Mouse (Mus musculus): Measurements from ENCODE around the gene Polr3g. TPM values are rescaled to one million over a fixed set of nuclear protein-coding genes. Genes with fewer than 3 reads are reported as not detected.
"Not testable (repeated sequence)": the region's sequence is repeated elsewhere in the genome, so short reads cannot be mapped to it uniquely, and the experiment has no call there.

Gene Polr3g
- polyA plus RNA-seq (2015; fragmentation: Nextera tagmentation; extraction: Ambion mirVana): 10.4 and 12.9 TPM in 2 replicates

GRCm38 (mm10) chr13:81710775-81711545, at the start of gene Polr3g, which contains the start of gene Mblac2:
TSS of gene Polr3g (minus strand) at chr13:81711013.
TSS of gene Mblac2 (plus strand) at chr13:81711341.
- Histone ChIP-seq H3K9me3 (replicated peaks) (no peaks in the 10 kb centered on the region), H3K4me1 (peaks cover 23% of the 10 kb centered on the region), H3K4me2 (peak within 1 kb of the TSS; percentile 96), H3K4me3 (replicated peaks) (peak within 1 kb of the TSS; percentile 79), H3K36me3 (no peaks in the 10 kb centered on the region), H3K9ac (peak within 1 kb of the TSS; percentile 63), H3K27ac (peak within 1 kb of the TSS; percentile 94), H3K27me3 (no peaks in the 10 kb centered on the region)
- ATAC-seq (replicated peaks; ENCODE audit: low FRiP score): peak; percentile 97
- WGBS: under 1% methylated on average over 61 of the region's 61 CpGs

GRCm38 (mm10) chr13:81760379-81760778, 49.6 kb upstream of the Polr3g start:
- 35% methylated on average over 3 of the region's 3 CpGs for WGBS
- no peak overlapping the region for H3K4me3 ChIP-seq (replicated peaks)
- H3K36me3 ChIP-seq: no peaks in the 10 kb centered on the region
- H3K4me1 ChIP-seq: no peaks in the 10 kb centered on the region
- no peaks in the 10 kb centered on the region for H3K9me3 ChIP-seq (replicated peaks)
- no peak overlapping the region for H3K27ac ChIP-seq
- peak; percentile 64; the same call in 1 of the 2 replicates for ATAC-seq (replicated peaks; ENCODE audit: low FRiP score)
- H3K4me2 ChIP-seq: no peak overlapping the region
- H3K27me3 ChIP-seq: no peaks in the 10 kb centered on the region
- no peak overlapping the region for H3K9ac ChIP-seq

- WGBS: 80% methylated on average over 5 of the region's 5 CpGs
- no peaks in the 10 kb centered on the region for H3K9me3 ChIP-seq (replicated peaks)
- no peak overlapping the region for H3K4me2 ChIP-seq
- no peak overlapping the region for H3K27ac ChIP-seq
- no peaks in the 10 kb centered on the region for H3K36me3 ChIP-seq
- no peak for ATAC-seq (replicated peaks; ENCODE audit: low FRiP score)
- H3K4me1 ChIP-seq: no peaks in the 10 kb centered on the region
- H3K4me3 ChIP-seq (replicated peaks): no peak overlapping the region
- H3K27me3 ChIP-seq: no peaks in the 10 kb centered on the region
- no peak overlapping the region for H3K9ac ChIP-seq
Observed at GRCm38 (mm10) chr13:81757058-81757660, 46.3 kb upstream of the Polr3g start.

GRCm38 (mm10) chr13:81755324-81755723, 44.5 kb upstream of the Polr3g start:
- H3K9ac ChIP-seq: no peak overlapping the region
- ATAC-seq (replicated peaks; ENCODE audit: low FRiP score): no peak
- 92% methylated on average over 1 of the region's 1 CpGs for WGBS
- no peaks in the 10 kb centered on the region for H3K36me3 ChIP-seq
- no peaks in the 10 kb centered on the region for H3K4me1 ChIP-seq
- no peaks in the 10 kb centered on the region for H3K9me3 ChIP-seq (replicated peaks)
- H3K4me3 ChIP-seq (replicated peaks): no peak overlapping the region
- no peak overlapping the region for H3K27ac ChIP-seq
- H3K27me3 ChIP-seq: no peaks in the 10 kb centered on the region
- H3K4me2 ChIP-seq: no peak overlapping the region

GRCm38 (mm10) chr13:81754878-81755277, 44.1 kb upstream of the Polr3g start:
- H3K27me3 ChIP-seq: no peaks in the 10 kb centered on the region
- H3K9me3 ChIP-seq (replicated peaks): no peaks in the 10 kb centered on the region
- H3K27ac ChIP-seq: no peak overlapping the region
- no peaks in the 10 kb centered on the region for H3K4me1 ChIP-seq
- no peak overlapping the region for H3K9ac ChIP-seq
- H3K36me3 ChIP-seq: no peaks in the 10 kb centered on the region
- no peak overlapping the region for H3K4me3 ChIP-seq (replicated peaks)
- H3K4me2 ChIP-seq: no peak overlapping the region
- ATAC-seq (replicated peaks; ENCODE audit: low FRiP score): no peak

- H3K27me3 ChIP-seq: no peaks in the 10 kb centered on the region
- no peak overlapping the region for H3K4me3 ChIP-seq (replicated peaks)
- no peak for ATAC-seq (replicated peaks; ENCODE audit: low FRiP score)
- 50% methylated on average over 2 of the region's 2 CpGs for WGBS
- no peaks in the 10 kb centered on the region for H3K36me3 ChIP-seq
- no peaks in the 10 kb centered on the region for H3K4me1 ChIP-seq
- no peak overlapping the region for H3K4me2 ChIP-seq
- H3K9me3 ChIP-seq (replicated peaks): no peaks in the 10 kb centered on the region
- H3K27ac ChIP-seq: no peak overlapping the region
- no peak overlapping the region for H3K9ac ChIP-seq
Observed at GRCm38 (mm10) chr13:81744092-81744396, 33.2 kb upstream of the Polr3g start.

GRCm38 (mm10) chr13:81743391-81744091, 32.7 kb upstream of the Polr3g start:
- ATAC-seq (replicated peaks; ENCODE audit: low FRiP score): 0 out of 2 replicates have a peak, but pooled peaks have one; percentile 40
- WGBS: 41% methylated on average over 10 of the region's 10 CpGs
- H3K9ac ChIP-seq: no peak overlapping the region
- no peak overlapping the region for H3K4me3 ChIP-seq (replicated peaks)
- no peaks in the 10 kb centered on the region for H3K36me3 ChIP-seq
- no peak overlapping the region for H3K4me2 ChIP-seq
- H3K9me3 ChIP-seq (replicated peaks): no peaks in the 10 kb centered on the region
- no peaks in the 10 kb centered on the region for H3K27me3 ChIP-seq
- H3K27ac ChIP-seq: no peak overlapping the region
- no peaks in the 10 kb centered on the region for H3K4me1 ChIP-seq

GRCm38 (mm10) chr13:81740898-81741297, 30.1 kb upstream of the Polr3g start:
- H3K4me2 ChIP-seq: no peak overlapping the region
- whole genome bisulfite sequencing: 59% methylated on average over 3 of the region's 3 CpGs
- no peaks in the 10 kb centered on the region for H3K9me3 ChIP-seq (replicated peaks)
- H3K9ac ChIP-seq: no peak overlapping the region
- no peaks in the 10 kb centered on the region for H3K36me3 ChIP-seq
- no peak overlapping the region for H3K27ac ChIP-seq
- H3K27me3 ChIP-seq: no peaks in the 10 kb centered on the region
- H3K4me3 ChIP-seq (replicated peaks): no peak overlapping the region
- ATAC-seq (replicated peaks; ENCODE audit: low FRiP score): peak; percentile 54; the same call in 1 of the 2 replicates
- H3K4me1 ChIP-seq: no peaks in the 10 kb centered on the region

- Histone ChIP-seq H3K9ac (no peak overlapping the region), H3K9me3 (replicated peaks) (no peaks in the 10 kb centered on the region), H3K4me3 (replicated peaks) (no peak overlapping the region), H3K4me2 (no peak overlapping the region), H3K27ac (no peak overlapping the region), H3K4me1 (no peaks in the 10 kb centered on the region), H3K27me3 (no peaks in the 10 kb centered on the region), H3K36me3 (no peaks in the 10 kb centered on the region)
- 89% methylated on average over 5 of the region's 5 CpGs for WGBS
- ATAC-seq (replicated peaks; ENCODE audit: low FRiP score): no peak
Observed at GRCm38 (mm10) chr13:81736606-81737005, 25.8 kb upstream of the Polr3g start.

GRCm38 (mm10) chr13:81730362-81730761, 19.5 kb upstream of the Polr3g start:
- no peak for ATAC-seq (replicated peaks; ENCODE audit: low FRiP score)
- Histone ChIP-seq H3K9me3 (replicated peaks) (no peaks in the 10 kb centered on the region), H3K4me2 (no peak overlapping the region), H3K36me3 (no peaks in the 10 kb centered on the region), H3K4me1 (no peaks in the 10 kb centered on the region), H3K4me3 (replicated peaks) (no peak overlapping the region), H3K27ac (no peak overlapping the region), H3K9ac (no peak overlapping the region), H3K27me3 (no peaks in the 10 kb centered on the region)
- WGBS: 92% methylated on average over 1 of the region's 1 CpGs

GRCm38 (mm10) chr13:81729102-81729501, 18.3 kb upstream of the Polr3g start:
- WGBS: 63% methylated on average over 4 of the region's 4 CpGs
- Histone ChIP-seq H3K27me3 (no peaks in the 10 kb centered on the region), H3K36me3 (no peaks in the 10 kb centered on the region), H3K4me3 (replicated peaks) (no peak overlapping the region), H3K9ac (no peak overlapping the region), H3K9me3 (replicated peaks) (no peaks in the 10 kb centered on the region), H3K4me2 (no peak overlapping the region), H3K4me1 (no peaks in the 10 kb centered on the region), H3K27ac (no peak overlapping the region)
- ATAC-seq (replicated peaks; ENCODE audit: low FRiP score): no peak

- not testable (repeated sequence) for H3K36me3 ChIP-seq; H3K9me3 ChIP-seq (replicated peaks); H3K4me1 ChIP-seq; H3K27ac ChIP-seq; H3K9ac ChIP-seq; H3K4me2 ChIP-seq; H3K4me3 ChIP-seq (replicated peaks); H3K27me3 ChIP-seq; ATAC-seq (replicated peaks; ENCODE audit: low FRiP score)
- WGBS: 62% methylated on average over 12 of the region's 12 CpGs
Observed at GRCm38 (mm10) chr13:81728141-81728540, 17.3 kb upstream of the Polr3g start.
